Mouse (Mus musculus) embryonic facial prominence, embryonic 13.5 days (tissue): ENCODE data around the gene Ash1l. TPM values are rescaled to one million over a fixed set of nuclear protein-coding genes. Genes with fewer than 3 reads are reported as not detected.
"Not testable (repeated sequence)": the region's sequence is repeated elsewhere in the genome, so short reads cannot be mapped to it uniquely, and the experiment has no call there.

Experiments used
- ATAC-seq: fragments of 200-750 bp; cut with Nextera tagmentation; 2 replicates; pipeline ENCODE4 v1.8.0; 2017; ENCODE audit warnings: low read depth; ENCODE audit not compliant: insufficient number of reproducible peaks, insufficient read depth, low FRiP score, low TSS enrichment
- H3K27ac ChIP-seq: fragments of 300-500 bp; sonication (generic); 2 replicates; pipeline ENCODE4 v1.5.1; 2015; ENCODE audit warnings: moderate library complexity, mild to moderate bottlenecking, inconsistent platforms
- H3K27me3 ChIP-seq: fragments of 300-500 bp; sonication (generic); 2 replicates; pipeline ENCODE4 v1.6.1; 2015; ENCODE audit warnings: mild to moderate bottlenecking, inconsistent platforms
- H3K36me3 ChIP-seq: fragments of 300-500 bp; sonication (generic); 2 replicates; pipeline ENCODE4 v1.6.1; 2015; ENCODE audit warnings: mild to moderate bottlenecking, inconsistent platforms
- H3K4me1 ChIP-seq: fragments of 300-500 bp; sonication (generic); 2 replicates; pipeline ENCODE4 v1.6.1; 2015; ENCODE audit warnings: inconsistent platforms
- H3K4me2 ChIP-seq: fragments of 300-500 bp; sonication (generic); 2 replicates; pipeline ENCODE4 v1.6.1; 2015; ENCODE audit warnings: moderate library complexity, mild to moderate bottlenecking, inconsistent platforms
- H3K4me3 ChIP-seq: fragments of 300-500 bp; sonication (generic); 2 replicates; pipeline ENCODE4 v1.5.1; 2015; ENCODE audit warnings: mild to moderate bottlenecking, inconsistent platforms
- H3K9ac ChIP-seq: fragments of 300-500 bp; sonication (generic); 2 replicates; pipeline ENCODE4 v1.6.1; 2015; ENCODE audit warnings: mild to moderate bottlenecking, inconsistent platforms
- H3K9me3 ChIP-seq: fragments of 300-500 bp; sonication (generic); 2 replicates; pipeline ENCODE4 v1.6.1; 2016; ENCODE audit warnings: inconsistent platforms
- WGBS: fragments of 180-500 bp; shearing (Covaris S2); methylation state at CpG from one replicate; pipeline ENCODE4 v1.1.7; 2015; ENCODE audit warnings: mixed read lengths; 5-methylcytosine and 5-hydroxymethylcytosine counted together
- polyA plus RNA-seq: library from polyadenylated mRNA; unstranded; fragments of >200 nt; fragmentation: Nextera tagmentation; extraction: Ambion mirVana; gene quantifications from 2 replicates; pipeline ENCODE4 v1.2.1, GENCODE M21; 2015

The Ash1l gene
- polyA plus RNA-seq, 1 experiment from 2014 or later: 29.4 TPM

DNA sequence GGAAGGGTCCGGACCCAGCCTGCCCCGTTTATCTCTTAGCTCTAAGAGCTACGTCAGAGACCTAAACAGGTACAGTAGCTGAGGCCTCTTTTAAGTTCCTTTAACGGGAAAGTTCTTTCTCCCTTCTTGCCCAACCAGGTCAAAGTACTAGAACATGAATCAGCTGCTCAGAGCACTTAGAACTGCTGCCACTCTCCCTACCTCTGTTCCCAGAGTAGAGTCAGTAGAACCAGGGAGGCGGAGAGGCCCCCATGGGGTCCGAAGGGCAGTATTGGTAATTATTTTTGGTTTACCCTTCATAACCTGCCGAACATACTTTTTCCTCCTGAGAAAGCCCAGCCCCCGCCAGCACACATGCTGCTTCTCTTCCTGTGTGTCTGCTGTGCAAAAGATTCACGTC, 127.0 kb downstream of the Ash1l start:
- Histone ChIP-seq H3K27me3 (no peaks in the 10 kb centered on the region), H3K9ac (no peak overlapping the region), H3K36me3 (peaks cover 85% of the 10 kb centered on the region), H3K4me2 (no peak overlapping the region), H3K4me3 (no peak overlapping the region), H3K27ac (no peak overlapping the region), H3K4me1 (no peaks in the 10 kb centered on the region), H3K9me3 (no peaks in the 10 kb centered on the region)
- WGBS: 90% methylated on average over 9 of the region's 9 CpGs
- ATAC-seq: no peak

- H3K9me3 ChIP-seq, H3K9ac ChIP-seq, H3K4me2 ChIP-seq, ATAC-seq, H3K4me1 ChIP-seq, H3K27me3 ChIP-seq, H3K4me3 ChIP-seq, H3K27ac ChIP-seq: not testable (repeated sequence)
- H3K36me3 ChIP-seq: peaks cover 66% of the 10 kb centered on the region
Observed at GRCm38 (mm10) chr3:89082287-89082686, 131.9 kb downstream of the Ash1l start.

DNA sequence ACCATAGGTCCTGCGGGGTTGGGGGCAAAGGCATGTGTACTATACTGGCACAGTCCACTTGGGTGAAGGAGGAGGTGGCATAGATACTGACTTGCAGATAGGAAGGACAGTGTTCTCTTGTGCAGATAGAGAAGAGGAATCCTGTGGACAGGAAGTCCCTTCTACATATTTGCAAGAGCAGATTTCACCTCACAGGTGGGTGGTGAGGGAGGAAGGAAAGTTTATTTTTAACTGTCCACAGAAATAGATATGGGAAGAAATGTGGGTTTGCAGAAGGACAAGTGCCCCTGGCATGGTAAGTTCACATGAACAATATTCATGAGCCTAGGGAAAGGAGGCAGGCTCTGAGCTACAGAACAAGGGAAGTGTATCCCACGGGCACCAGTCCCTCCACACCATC, 133.7 kb downstream of the Ash1l start:
- H3K9me3 ChIP-seq: no peaks in the 10 kb centered on the region
- H3K9ac ChIP-seq: no peak overlapping the region
- H3K27ac ChIP-seq: no peak overlapping the region
- 73% methylated on average over 2 of the region's 2 CpGs for WGBS
- peaks cover 7% of the 10 kb centered on the region; the same call in 1 of the 2 replicates for H3K27me3 ChIP-seq
- H3K4me1 ChIP-seq: peaks cover 13% of the 10 kb centered on the region
- ATAC-seq: no peak
- no peak overlapping the region for H3K4me3 ChIP-seq
- peaks cover 62% of the 10 kb centered on the region for H3K36me3 ChIP-seq
- no peak overlapping the region for H3K4me2 ChIP-seq

DNA sequence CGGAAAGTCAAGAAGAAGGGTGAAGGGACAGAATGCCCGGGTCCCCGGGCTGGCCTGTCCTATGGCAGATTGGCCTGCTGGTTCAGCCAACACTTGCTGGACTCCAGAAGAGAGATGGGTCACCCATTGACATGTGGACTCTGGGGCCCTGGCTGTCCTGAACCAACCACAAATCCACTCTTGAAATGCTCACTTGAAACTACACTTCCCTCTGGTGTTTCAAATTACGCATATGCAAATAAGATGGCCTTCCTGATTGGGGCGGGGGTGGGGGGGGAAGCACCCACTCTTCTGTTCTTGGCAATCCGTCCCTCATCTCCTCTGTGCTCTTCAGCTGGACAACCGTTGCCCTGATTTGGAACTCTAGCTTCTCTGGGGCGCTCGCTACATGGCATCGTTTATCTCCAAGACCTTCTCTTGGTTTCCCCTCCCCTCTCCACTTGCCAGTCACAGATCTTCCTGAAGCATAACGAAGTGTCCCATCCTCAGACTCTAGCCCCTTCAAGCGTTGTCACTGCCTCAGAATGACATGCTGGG, 134.3 kb downstream of the Ash1l start:
- H3K27me3 ChIP-seq: peaks cover 7% of the 10 kb centered on the region; the same call in 1 of the 2 replicates
- H3K9ac ChIP-seq: no peak overlapping the region
- H3K36me3 ChIP-seq: peaks cover 58% of the 10 kb centered on the region
- no peak overlapping the region for H3K4me3 ChIP-seq
- peaks cover 19% of the 10 kb centered on the region for H3K4me1 ChIP-seq
- no peak overlapping the region for H3K27ac ChIP-seq
- 83% methylated on average over 12 of the region's 12 CpGs for WGBS
- ATAC-seq: no peak
- H3K9me3 ChIP-seq: no peaks in the 10 kb centered on the region
- H3K4me2 ChIP-seq: no peak overlapping the region

GRCm38 (mm10) chr3:89087338-89088110, 137.1 kb downstream of the Ash1l start:
- Histone ChIP-seq H3K9me3 (no peaks in the 10 kb centered on the region), H3K4me3 (peak overlapping the region; percentile 5; the same call in 1 of the 2 replicates), H3K4me2 (peak overlapping the region; percentile 36), H3K9ac (peak overlapping the region; percentile 36; the same call in 1 of the 2 replicates), H3K36me3 (peaks cover 40% of the 10 kb centered on the region), H3K4me1 (peaks cover 32% of the 10 kb centered on the region), H3K27ac (peak overlapping the region; percentile 28; the same call in 1 of the 2 replicates), H3K27me3 (peaks cover 18% of the 10 kb centered on the region)
- 21% methylated on average over 21 of the region's 21 CpGs for WGBS
- no peak for ATAC-seq

DNA sequence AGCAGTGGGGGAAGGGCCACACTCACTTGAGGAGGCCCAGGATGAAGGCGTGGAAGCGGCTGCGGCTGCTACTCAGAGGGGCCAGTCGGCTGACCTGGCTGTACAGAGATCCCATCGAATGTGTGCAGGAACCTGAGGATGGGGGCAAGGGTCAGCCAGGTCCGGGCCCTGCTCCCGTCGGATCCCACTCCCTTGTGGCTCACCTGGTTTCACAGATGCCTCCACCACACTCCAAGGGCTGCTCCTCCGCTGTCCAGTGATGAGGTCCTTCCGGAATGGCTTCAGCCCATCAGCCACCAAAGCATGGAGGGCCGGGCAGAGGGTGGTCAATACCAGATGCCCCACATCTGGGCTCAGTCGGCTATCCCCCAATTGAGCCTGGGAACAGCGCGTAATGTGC, 138.6 kb downstream of the Ash1l start:
- 60% methylated on average over 14 of the region's 14 CpGs for WGBS
- Histone ChIP-seq H3K9ac (peak overlapping the region; percentile 76; the same call in 1 of the 2 replicates), H3K4me2 (peak overlapping the region; percentile 99), H3K27ac (no peak overlapping the region), H3K27me3 (peaks cover 25% of the 10 kb centered on the region), H3K36me3 (peaks cover 35% of the 10 kb centered on the region), H3K9me3 (no peaks in the 10 kb centered on the region), H3K4me1 (peaks cover 39% of the 10 kb centered on the region), H3K4me3 (peak overlapping the region; percentile 64)
- no peak for ATAC-seq

- Histone ChIP-seq H3K27ac (peak overlapping the region; percentile 89), H3K9ac (peak overlapping the region; percentile 76), H3K27me3 (peaks cover 25% of the 10 kb centered on the region), H3K9me3 (no peaks in the 10 kb centered on the region), H3K4me2 (peak overlapping the region; percentile 99), H3K4me3 (peak overlapping the region; percentile 64), H3K4me1 (peaks cover 39% of the 10 kb centered on the region), H3K36me3 (peaks cover 35% of the 10 kb centered on the region)
- ATAC-seq: peak; percentile 78
- WGBS: under 1% methylated on average over 40 of the region's 40 CpGs
Observed at GRCm38 (mm10) chr3:89089882-89090591, 139.6 kb downstream of the Ash1l start.

DNA sequence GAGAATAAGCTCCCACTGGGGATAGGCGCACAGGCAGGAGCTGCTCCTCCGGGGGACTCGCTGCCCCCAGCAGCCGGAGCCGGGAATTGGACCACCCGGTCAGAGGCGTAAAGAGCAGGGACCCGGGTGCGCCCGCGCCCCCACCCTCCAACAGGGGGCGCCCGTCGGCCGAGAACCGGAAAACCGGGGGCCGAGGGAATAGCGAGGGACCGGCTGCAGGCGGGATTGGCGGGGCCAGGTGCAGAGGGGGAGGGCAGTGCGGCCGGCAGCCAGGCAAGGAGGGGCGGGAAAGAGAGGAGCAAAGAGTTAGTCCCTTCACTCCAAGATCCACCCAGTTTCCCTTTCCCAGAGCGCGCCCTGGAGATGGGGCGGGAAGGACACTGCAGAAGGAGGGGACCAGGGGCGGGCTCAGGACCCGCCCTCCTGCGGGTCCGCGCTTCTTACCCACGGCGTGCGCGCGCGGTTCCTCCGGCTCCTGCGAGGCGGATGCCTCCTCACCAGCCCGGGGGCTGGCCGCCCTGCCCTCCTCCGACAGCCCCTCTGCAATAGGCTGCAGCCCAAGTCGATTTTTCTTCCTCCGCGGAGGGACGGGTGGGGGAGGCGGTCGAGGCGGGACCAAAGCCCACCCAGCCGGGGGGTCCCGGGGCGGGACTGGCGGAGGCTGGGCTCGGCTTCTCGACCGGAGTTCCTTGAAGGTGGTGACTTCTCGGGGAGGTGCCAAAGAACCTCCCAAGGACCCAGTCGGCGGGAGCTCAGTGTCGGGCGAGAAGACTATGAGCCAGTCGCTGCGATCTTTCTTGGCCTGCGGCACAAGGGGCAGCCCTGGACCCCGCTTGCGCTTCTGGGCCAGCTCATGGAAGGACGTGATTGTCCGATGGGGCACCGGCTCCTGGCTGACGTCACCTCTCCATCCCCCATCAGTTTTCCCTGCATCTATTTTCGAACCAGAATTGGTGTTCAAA, 140.6 kb downstream of the Ash1l start:
- Histone ChIP-seq H3K4me2 (peak overlapping the region; percentile 99), H3K27ac (peak overlapping the region; percentile 89), H3K36me3 (peaks cover 40% of the 10 kb centered on the region), H3K4me3 (peak overlapping the region; percentile 64), H3K9ac (peak overlapping the region; percentile 76), H3K27me3 (peaks cover 25% of the 10 kb centered on the region), H3K9me3 (no peaks in the 10 kb centered on the region), H3K4me1 (peaks cover 39% of the 10 kb centered on the region)
- under 1% methylated on average over 71 of the region's 74 CpGs for WGBS
- peak; percentile 74 for ATAC-seq

- ATAC-seq: no peak
Observed at GRCm38 (mm10) chr3:89091811-89092508, 141.5 kb downstream of the Ash1l start.

DNA sequence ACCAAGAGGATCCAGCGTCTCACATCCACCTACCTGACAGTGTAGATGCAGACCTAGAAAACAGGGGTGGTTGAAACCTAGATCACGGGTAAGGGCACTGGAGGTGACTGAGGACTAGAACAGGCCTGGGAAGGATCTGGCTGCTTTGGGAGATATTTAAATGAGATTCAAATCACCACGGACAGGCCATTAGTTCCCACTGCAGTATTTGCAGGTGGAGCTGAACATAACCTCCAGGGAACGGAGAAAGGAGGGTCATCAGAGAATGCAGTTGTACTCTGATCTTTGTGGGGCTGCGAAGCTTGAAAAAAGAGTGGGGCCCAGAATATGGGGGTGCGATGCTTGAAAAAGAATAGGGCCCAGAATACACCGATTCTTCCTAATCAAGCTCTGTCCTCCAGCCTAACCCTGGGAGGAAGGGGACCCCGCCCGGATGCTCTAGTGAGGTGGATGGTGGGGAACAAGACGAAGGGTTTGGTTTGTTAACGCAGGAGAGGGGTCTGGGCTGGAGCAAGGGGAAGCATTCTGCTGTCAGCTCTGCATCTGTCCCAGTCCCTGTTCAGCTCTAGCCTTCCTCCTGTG, 142.2 kb downstream of the Ash1l start:
- H3K9me3 ChIP-seq: no peaks in the 10 kb centered on the region
- H3K4me1 ChIP-seq: peaks cover 38% of the 10 kb centered on the region
- peaks cover 49% of the 10 kb centered on the region for H3K36me3 ChIP-seq
- peak overlapping the region; percentile 76 for H3K9ac ChIP-seq
- no peak overlapping the region for H3K27ac ChIP-seq
- no peak for ATAC-seq
- 17% methylated on average over 11 of the region's 11 CpGs for WGBS
- H3K4me2 ChIP-seq: peak overlapping the region; percentile 99
- peaks cover 25% of the 10 kb centered on the region for H3K27me3 ChIP-seq
- H3K4me3 ChIP-seq: peak overlapping the region; percentile 64

More at GRCm38 (mm10) chr3:89091811-89092508, 141.5 kb downstream of the Ash1l start:
- peaks cover 39% of the 10 kb centered on the region for H3K4me1 ChIP-seq
- peak overlapping the region; percentile 99 for H3K4me2 ChIP-seq
- no peaks in the 10 kb centered on the region for H3K9me3 ChIP-seq
- 13% methylated on average over 20 of the region's 20 CpGs for WGBS
- H3K36me3 ChIP-seq: peaks cover 42% of the 10 kb centered on the region
- H3K9ac ChIP-seq: peak overlapping the region; percentile 76
- H3K4me3 ChIP-seq: peak overlapping the region; percentile 64
- H3K27ac ChIP-seq: no peak overlapping the region; the same call in 1 of the 2 replicates
- peaks cover 25% of the 10 kb centered on the region for H3K27me3 ChIP-seq
